Mouse (Mus musculus) B cell, adult 2 months (primary cell): ENCODE measurements around the gene Cyp8b1.

Source experiments
- DNase-seq, 2 experiments: peaks; one replicate each; pipeline ENCODE4 v3.0.0; 2022

Gene Cyp8b1

GRCm38 (mm10) chr9:121889927-121890440 lies 26.1 kb downstream of the Cyp8b1 start:
- no peak for DNase-seq

GRCm38 (mm10) chr9:121882015-121882457 lies 34.1 kb downstream of the Cyp8b1 start:
- DNase-seq: no peak

GRCm38 (mm10) chr9:121881301-121881700 lies 34.8 kb downstream of the Cyp8b1 start:
- DNase-seq: peak; percentile 24

GRCm38 (mm10) chr9:121880840-121881239 lies 35.3 kb downstream of the Cyp8b1 start:
- peak; percentile 77 for DNase-seq

- peak; percentile 19 to 38 for DNase-seq
Measured at GRCm38 (mm10) chr9:121877052-121877740, 38.9 kb downstream of the Cyp8b1 start.

GRCm38 (mm10) chr9:121873578-121873977 lies 42.5 kb downstream of the Cyp8b1 start:
- DNase-seq: no peak

GRCm38 (mm10) chr9:121872062-121872683 lies 43.9 kb downstream of the Cyp8b1 start:
- no peak for DNase-seq

- DNase-seq: no peak
Measured at GRCm38 (mm10) chr9:121869973-121870515, 46.1 kb downstream of the Cyp8b1 start.

GRCm38 (mm10) chr9:121869432-121869831 lies 46.7 kb downstream of the Cyp8b1 start:
- no peak for DNase-seq

GRCm38 (mm10) chr9:121868236-121868635 lies 47.9 kb downstream of the Cyp8b1 start:
- DNase-seq: no peak

- DNase-seq: no peak
Measured at GRCm38 (mm10) chr9:121867632-121868031, 48.5 kb downstream of the Cyp8b1 start.

GRCm38 (mm10) chr9:121865425-121866008 lies 50.6 kb downstream of the Cyp8b1 start:
- no peak for DNase-seq

GRCm38 (mm10) chr9:121864837-121865236 lies 51.3 kb downstream of the Cyp8b1 start:
- DNase-seq: no peak
